ENCODE assay signal across 20 mouse cellular contexts in the genomic region with DNA sequence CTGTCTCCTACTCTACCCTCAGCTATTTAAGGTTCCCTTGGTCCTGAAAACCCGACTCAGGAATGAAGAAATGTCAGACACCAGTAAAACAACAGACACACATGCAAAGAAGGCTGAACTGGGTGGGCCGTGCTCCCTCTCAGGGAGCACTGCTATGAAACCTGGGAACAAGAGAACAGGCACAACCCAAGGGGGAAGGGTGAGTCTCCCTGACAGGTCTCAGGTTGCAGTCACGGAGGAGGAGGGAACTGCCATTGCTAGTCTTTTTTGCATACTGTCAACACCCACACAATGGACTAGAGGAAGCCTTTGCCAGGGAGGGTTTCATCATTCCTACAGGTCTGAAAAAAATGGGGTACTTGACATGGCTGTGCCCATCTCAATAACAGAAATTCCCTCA. TPM values are rescaled to one million over a fixed set of nuclear protein-coding genes. Genes with fewer than 3 reads are reported as not detected.
"Had no signal": no experiment of that assay in that cellular context is flagged by ENCODE, and none has a peak within 500 bp of the region (broad histone marks: within the 10 kb centered on the region; RNA-seq: fewer than 3 reads in every experiment).

No protein-coding gene starts in this region.

- H3K36me3 ChIP-seq: liver, embryonic 13.5 days had no signal

- H3K27me3 ChIP-seq: liver, embryonic 13.5 days had no signal

- H3K4me3 ChIP-seq: left cerebral cortex, adult 2 months; liver, embryonic 13.5 days had no signal

- H3K27ac ChIP-seq: left cerebral cortex, adult 2 months; liver, embryonic 13.5 days had no signal

- H3K4me1 ChIP-seq: liver, embryonic 13.5 days had no signal

- DNase-seq: kidney, adult 18-20 months; kidney, adult 9 months; kidney, postnatal 10 days; kidney, postnatal 36 days; layer of hippocampus, postnatal 36 days; liver, embryonic 13.5 days; lung, adult 2 months; lung, postnatal 14 days; lung, postnatal 4 days; midbrain, embryonic 14.5 days; thymus, postnatal 36 days had no signal

RNA-seq across cellular contexts. Expression of gene Sox8, which starts 23.5 kb away (rescaled TPM):
- total RNA-seq: liver, adult 2 months; megakaryocyte progenitor cell, adult 5-6 weeks; megakaryocyte-erythroid progenitor cell, adult 5-6 weeks had no signal
- polyA plus RNA-seq: liver, adult 2 months had no signal

RNA-seq across cellular contexts. Expression of gene Sstr5, which starts 49.9 kb away (rescaled TPM):
- total RNA-seq: liver, adult 2 months; megakaryocyte progenitor cell, adult 5-6 weeks; megakaryocyte-erythroid progenitor cell, adult 5-6 weeks had no signal
- polyA plus RNA-seq: liver, adult 2 months; liver, embryonic 13.5 days; liver, embryonic 16.5 days; midbrain, embryonic 11.5 days; neural tube, embryonic 11.5 days; spleen, adult 2 months; urinary bladder, adult 2 months had no signal
